Mouse (Mus musculus): Measurements from ENCODE around the gene Klra10.
"Not testable (repeated sequence)": the region's sequence is repeated elsewhere in the genome, so short reads cannot be mapped to it uniquely, and the experiment has no call there.

Klra10 gene

GRCm38 (mm10) chr6:130281828-130282227 is at the start of gene Klra10:
TSS of gene Klra10 (minus strand) at chr6:130281928.
- DNase-seq, result not testable (repeated sequence)

- no peak for DNase-seq
Observed at GRCm38 (mm10) chr6:130287984-130288649, 6.4 kb upstream of the Klra10 start.

GRCm38 (mm10) chr6:130255326-130255725 is 26.4 kb downstream of the Klra10 start:
- no peak for DNase-seq

- no peak for DNase-seq
Observed at GRCm38 (mm10) chr6:130237536-130237935, 44.2 kb downstream of the Klra10 start.

- DNase-seq, result no peak
Observed at GRCm38 (mm10) chr6:130236635-130237034, 45.1 kb downstream of the Klra10 start.

GRCm38 (mm10) chr6:130233222-130233621 is 48.5 kb downstream of the Klra10 start, which contains the start of gene Klra7:
TSS of gene Klra7 (minus strand) at chr6:130233322.
- DNase-seq, result no peak
